Mouse (Mus musculus): ENCODE data around the gene Ets2. TPM values are rescaled to one million over a fixed set of nuclear protein-coding genes. Genes with fewer than 3 reads are reported as not detected.

Ets2 gene
- 14.4 and 16.9 TPM in 2 replicates for polyA plus RNA-seq (2015; fragmentation: Nextera tagmentation; extraction: Ambion mirVana)

DNA sequence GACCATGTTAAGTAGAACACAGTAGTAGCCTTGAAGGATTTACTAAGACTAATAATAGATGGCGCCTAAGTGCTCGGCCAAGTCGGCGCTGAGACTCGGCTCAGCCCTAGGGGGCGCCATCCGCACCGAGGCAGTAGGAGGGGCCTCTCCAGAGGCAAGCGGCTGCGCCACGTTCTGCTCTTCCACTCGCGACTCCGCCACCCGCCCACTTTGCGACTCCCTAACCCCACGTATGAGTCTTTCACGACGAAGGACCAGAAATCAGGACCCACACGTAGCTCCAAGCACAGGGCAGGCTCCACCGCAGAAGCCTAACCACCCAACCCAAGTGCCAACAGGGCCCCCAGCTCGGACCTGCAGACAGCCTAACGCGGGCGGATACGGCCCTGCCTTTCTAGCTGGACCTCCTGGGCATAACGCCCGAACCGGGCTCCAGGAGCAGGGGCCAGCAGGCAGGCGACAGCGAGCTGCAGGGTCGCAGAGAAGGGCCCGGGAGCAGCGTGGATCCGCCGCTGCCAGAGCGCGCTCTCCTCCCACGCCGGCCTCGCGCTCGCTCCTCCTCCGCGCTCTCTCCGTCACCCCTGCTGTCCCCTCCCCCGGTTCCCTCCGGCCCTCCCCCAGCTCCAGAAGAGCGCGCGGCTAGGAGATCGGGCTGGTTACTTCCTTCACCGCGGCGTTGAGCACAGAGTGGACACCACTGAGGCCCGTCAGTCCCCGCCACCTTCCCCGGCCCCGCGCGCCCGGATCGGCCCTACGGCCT lies at the start of gene Ets2:
TSS of gene Ets2 (plus strand) at position 274 of the 760 bp plus-strand sequence.
- ATAC-seq (replicated peaks) = peak; percentile 93
- Histone ChIP-seq H3K9me3 (no peaks in the 10 kb centered on the region), H3K4me1 (peaks cover 15% of the 10 kb centered on the region), H3K4me3 (peak within 1 kb of the TSS; percentile 85), H3K4me2 (replicated peaks) (peak within 1 kb of the TSS; percentile 82), H3K9ac (replicated peaks) (peak within 1 kb of the TSS; percentile 88), H3K36me3 (no peaks in the 10 kb centered on the region), H3K27ac (replicated peaks) (peak within 1 kb of the TSS; percentile 81), H3K27me3 (no peaks in the 10 kb centered on the region)
- WGBS = 1% methylated on average over 56 of the region's 64 CpGs

DNA sequence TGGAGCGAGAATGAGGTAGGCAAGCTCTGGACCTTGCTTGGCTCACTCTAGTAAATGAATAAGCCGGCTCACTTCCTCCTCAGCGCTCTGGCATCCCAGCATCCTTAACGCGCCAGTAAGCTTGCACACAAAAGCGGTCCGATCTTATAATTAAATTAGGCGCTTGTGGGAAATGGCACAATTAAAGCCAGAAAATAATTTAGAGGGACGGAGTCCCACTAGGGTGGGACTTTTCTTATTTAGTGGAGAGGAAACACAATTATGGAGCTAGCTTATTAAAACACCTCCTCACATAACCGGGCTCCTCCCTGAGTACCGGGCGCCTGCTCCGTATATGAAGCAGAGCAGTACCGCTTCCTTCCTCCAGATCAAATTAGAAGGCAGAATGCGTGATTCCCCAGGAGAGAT lies 47.7 kb upstream of the Ets2 start:
- Histone ChIP-seq H3K4me1 (peaks cover 3% of the 10 kb centered on the region; the same call in 1 of the 2 replicates), H3K4me2 (replicated peaks) (peak overlapping the region; percentile 39), H3K4me3 (peak overlapping the region; percentile 31), H3K36me3 (no peaks in the 10 kb centered on the region), H3K27ac (replicated peaks) (peak overlapping the region; percentile 37; the same call in 1 of the 2 replicates), H3K9me3 (no peaks in the 10 kb centered on the region), H3K27me3 (no peaks in the 10 kb centered on the region), H3K9ac (replicated peaks) (peak overlapping the region; percentile 47)
- ATAC-seq (replicated peaks) = peak; percentile 61; the same call in 1 of the 2 replicates
- 46% methylated on average over 15 of the region's 15 CpGs for WGBS

- H3K9ac ChIP-seq (replicated peaks) = no peak overlapping the region
- no peak for ATAC-seq (replicated peaks)
- no peaks in the 10 kb centered on the region for H3K9me3 ChIP-seq
- H3K27me3 ChIP-seq = no peaks in the 10 kb centered on the region
- WGBS = 99% methylated on average over 4 of the region's 4 CpGs
- H3K4me2 ChIP-seq (replicated peaks) = no peak overlapping the region
- no peaks in the 10 kb centered on the region for H3K36me3 ChIP-seq
- peaks cover 3% of the 10 kb centered on the region; the same call in 1 of the 2 replicates for H3K4me1 ChIP-seq
- H3K4me3 ChIP-seq = no peak overlapping the region
- no peak overlapping the region for H3K27ac ChIP-seq (replicated peaks)
These were observed 45.3 kb upstream of the Ets2 start for GRCm38 (mm10) chr16:95656535-95656934.

DNA sequence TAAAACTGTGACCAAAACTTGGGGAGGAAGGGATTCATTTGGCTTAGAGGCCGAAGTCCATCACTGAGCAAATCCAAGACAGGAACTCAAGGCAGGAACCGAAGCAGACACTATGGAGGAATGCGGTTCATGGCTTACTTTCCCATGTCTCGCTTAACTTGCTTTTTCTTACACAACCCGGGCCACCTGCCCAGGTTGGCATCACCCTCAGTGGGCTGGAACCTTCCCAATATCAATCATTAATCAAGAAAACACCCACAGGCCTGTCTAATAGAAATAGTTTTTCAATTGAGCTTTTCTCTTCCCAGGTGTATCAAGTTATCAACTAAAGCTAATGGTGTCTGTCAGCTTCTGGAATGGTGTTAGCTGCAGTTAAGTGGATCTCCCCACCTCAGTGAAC lies 44.7 kb upstream of the Ets2 start:
- 92% methylated on average over 5 of the region's 5 CpGs for WGBS
- ATAC-seq (replicated peaks) = no peak
- no peak overlapping the region for H3K27ac ChIP-seq (replicated peaks)

DNA sequence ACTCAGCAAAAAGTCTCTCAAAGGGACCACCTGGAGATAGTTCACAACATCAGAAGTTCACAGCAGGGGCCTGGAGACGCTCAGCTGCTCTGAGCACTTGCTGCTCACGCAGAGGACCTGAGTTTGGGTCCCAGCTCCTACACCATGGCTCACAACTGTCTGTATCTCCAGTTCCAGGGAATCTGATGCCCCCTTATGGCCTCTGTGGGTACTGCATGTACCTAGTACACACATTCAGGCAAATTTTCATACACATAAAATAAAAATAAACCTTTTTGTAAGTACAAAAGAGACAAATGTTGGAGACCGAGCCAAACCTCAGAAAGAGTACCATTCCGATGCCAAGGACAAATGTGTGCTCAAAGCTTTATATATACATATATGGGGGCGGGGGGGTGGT lies 44.1 kb upstream of the Ets2 start:
- H3K27me3 ChIP-seq = no peaks in the 10 kb centered on the region
- H3K9ac ChIP-seq (replicated peaks) = no peak overlapping the region
- peaks cover 3% of the 10 kb centered on the region; the same call in 1 of the 2 replicates for H3K4me1 ChIP-seq
- no peaks in the 10 kb centered on the region for H3K9me3 ChIP-seq
- no peak overlapping the region for H3K27ac ChIP-seq (replicated peaks)
- H3K4me2 ChIP-seq (replicated peaks) = no peak overlapping the region
- WGBS = 94% methylated on average over 5 of the region's 5 CpGs
- H3K4me3 ChIP-seq = no peak overlapping the region
- no peak for ATAC-seq (replicated peaks)
- H3K36me3 ChIP-seq = no peaks in the 10 kb centered on the region

More for the DNA sequence above, 44.7 kb upstream of the Ets2 start:
- no peak overlapping the region for H3K4me3 ChIP-seq
- no peak overlapping the region for H3K9ac ChIP-seq (replicated peaks)
- no peaks in the 10 kb centered on the region for H3K36me3 ChIP-seq
- H3K27me3 ChIP-seq = no peaks in the 10 kb centered on the region
- H3K9me3 ChIP-seq = no peaks in the 10 kb centered on the region
- no peak overlapping the region for H3K4me2 ChIP-seq (replicated peaks)
- peaks cover 3% of the 10 kb centered on the region; the same call in 1 of the 2 replicates for H3K4me1 ChIP-seq

- H3K9me3 ChIP-seq = no peaks in the 10 kb centered on the region
- peaks cover 2% of the 10 kb centered on the region; the same call in 1 of the 2 replicates for H3K4me1 ChIP-seq
- WGBS = 56% methylated on average over 5 of the region's 5 CpGs
- no peak overlapping the region for H3K4me3 ChIP-seq
- no peaks in the 10 kb centered on the region for H3K36me3 ChIP-seq
- H3K9ac ChIP-seq (replicated peaks) = no peak overlapping the region
- no peaks in the 10 kb centered on the region for H3K27me3 ChIP-seq
- H3K4me2 ChIP-seq (replicated peaks) = no peak overlapping the region
- no peak for ATAC-seq (replicated peaks)
- no peak overlapping the region for H3K27ac ChIP-seq (replicated peaks)
These were observed 42.9 kb upstream of the Ets2 start for GRCm38 (mm10) chr16:95658836-95659430.

DNA sequence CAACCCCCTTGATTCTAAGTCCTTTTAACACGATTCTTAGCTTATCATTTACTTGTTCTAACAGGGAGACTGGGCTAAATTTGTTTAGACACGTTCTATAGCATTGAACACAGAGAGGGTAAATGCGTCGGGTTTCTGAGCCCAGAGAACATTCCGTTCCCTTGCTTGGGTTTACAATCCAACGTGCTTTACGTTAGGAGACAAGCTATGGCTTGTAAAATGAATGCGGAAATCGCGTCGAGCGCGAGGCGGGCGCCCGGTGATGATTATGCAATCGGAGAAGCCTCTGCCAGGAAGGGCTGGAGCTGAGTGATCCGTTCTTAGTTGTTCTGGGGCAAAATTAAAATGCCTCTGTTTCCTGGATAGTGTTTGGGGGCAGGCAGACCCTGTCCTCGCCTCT lies 42.4 kb upstream of the Ets2 start:
- WGBS = 73% methylated on average over 19 of the region's 19 CpGs
- no peak overlapping the region for H3K4me2 ChIP-seq (replicated peaks)
- no peaks in the 10 kb centered on the region for H3K4me1 ChIP-seq
- no peaks in the 10 kb centered on the region for H3K27me3 ChIP-seq
- no peak overlapping the region for H3K4me3 ChIP-seq
- H3K36me3 ChIP-seq = no peaks in the 10 kb centered on the region
- H3K27ac ChIP-seq (replicated peaks) = no peak overlapping the region
- H3K9me3 ChIP-seq = no peaks in the 10 kb centered on the region
- H3K9ac ChIP-seq (replicated peaks) = no peak overlapping the region
- no peak for ATAC-seq (replicated peaks)

- Histone ChIP-seq H3K27me3 (no peaks in the 10 kb centered on the region), H3K4me1 (no peaks in the 10 kb centered on the region), H3K36me3 (no peaks in the 10 kb centered on the region), H3K4me3 (no peak overlapping the region), H3K4me2 (replicated peaks) (no peak overlapping the region), H3K27ac (replicated peaks) (no peak overlapping the region), H3K9ac (replicated peaks) (no peak overlapping the region), H3K9me3 (no peaks in the 10 kb centered on the region)
- WGBS = 64% methylated on average over 5 of the region's 5 CpGs
- ATAC-seq (replicated peaks) = no peak
These were observed 41.0 kb upstream of the Ets2 start for GRCm38 (mm10) chr16:95660909-95661308.

DNA sequence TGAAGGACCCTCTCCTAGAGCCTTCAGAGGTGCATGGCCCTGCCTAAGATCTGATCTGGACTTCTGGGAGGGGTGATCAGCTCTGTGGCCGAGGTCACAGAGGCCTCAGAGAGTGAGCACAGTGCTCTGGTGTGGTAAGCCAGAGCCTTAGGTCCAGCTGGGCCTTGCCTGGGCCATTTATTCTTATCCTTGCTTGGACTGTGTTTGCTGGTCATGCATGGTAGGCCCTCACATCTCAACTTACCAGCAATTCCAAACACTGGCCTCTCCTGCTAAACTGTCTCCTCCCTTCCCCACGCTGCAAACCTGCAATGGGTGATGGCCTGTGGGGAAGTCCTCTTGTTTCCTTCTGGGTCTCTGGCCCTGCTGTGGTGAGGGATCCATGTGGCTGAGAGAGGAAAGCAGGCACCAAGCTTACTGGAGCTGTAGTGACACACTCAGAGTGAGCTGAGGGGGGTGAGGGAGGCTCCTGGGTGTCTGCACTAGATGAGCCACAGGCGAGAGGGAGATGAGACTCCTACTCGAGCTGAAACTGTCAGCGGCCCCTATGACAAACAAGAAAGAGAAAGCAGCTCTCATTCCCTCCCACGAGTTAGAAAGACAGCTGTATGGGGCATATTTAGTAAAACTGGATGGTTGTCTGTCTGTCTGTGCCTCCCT lies 36.3 kb upstream of the Ets2 start:
- Histone ChIP-seq H3K4me1 (peaks cover 15% of the 10 kb centered on the region), H3K27me3 (no peaks in the 10 kb centered on the region), H3K27ac (replicated peaks) (no peak overlapping the region), H3K36me3 (no peaks in the 10 kb centered on the region), H3K9ac (replicated peaks) (no peak overlapping the region), H3K9me3 (no peaks in the 10 kb centered on the region), H3K4me3 (no peak overlapping the region), H3K4me2 (replicated peaks) (no peak overlapping the region)
- WGBS = 86% methylated on average over 6 of the region's 6 CpGs
- ATAC-seq (replicated peaks) = no peak

GRCm38 (mm10) chr16:95666288-95666687 lies 35.6 kb upstream of the Ets2 start:
- Histone ChIP-seq H3K4me1 (peaks cover 15% of the 10 kb centered on the region), H3K9ac (replicated peaks) (no peak overlapping the region), H3K4me2 (replicated peaks) (no peak overlapping the region), H3K9me3 (no peaks in the 10 kb centered on the region), H3K27ac (replicated peaks) (no peak overlapping the region), H3K4me3 (no peak overlapping the region), H3K27me3 (no peaks in the 10 kb centered on the region), H3K36me3 (no peaks in the 10 kb centered on the region)
- ATAC-seq (replicated peaks) = no peak
- 89% methylated on average over 10 of the region's 10 CpGs for WGBS

DNA sequence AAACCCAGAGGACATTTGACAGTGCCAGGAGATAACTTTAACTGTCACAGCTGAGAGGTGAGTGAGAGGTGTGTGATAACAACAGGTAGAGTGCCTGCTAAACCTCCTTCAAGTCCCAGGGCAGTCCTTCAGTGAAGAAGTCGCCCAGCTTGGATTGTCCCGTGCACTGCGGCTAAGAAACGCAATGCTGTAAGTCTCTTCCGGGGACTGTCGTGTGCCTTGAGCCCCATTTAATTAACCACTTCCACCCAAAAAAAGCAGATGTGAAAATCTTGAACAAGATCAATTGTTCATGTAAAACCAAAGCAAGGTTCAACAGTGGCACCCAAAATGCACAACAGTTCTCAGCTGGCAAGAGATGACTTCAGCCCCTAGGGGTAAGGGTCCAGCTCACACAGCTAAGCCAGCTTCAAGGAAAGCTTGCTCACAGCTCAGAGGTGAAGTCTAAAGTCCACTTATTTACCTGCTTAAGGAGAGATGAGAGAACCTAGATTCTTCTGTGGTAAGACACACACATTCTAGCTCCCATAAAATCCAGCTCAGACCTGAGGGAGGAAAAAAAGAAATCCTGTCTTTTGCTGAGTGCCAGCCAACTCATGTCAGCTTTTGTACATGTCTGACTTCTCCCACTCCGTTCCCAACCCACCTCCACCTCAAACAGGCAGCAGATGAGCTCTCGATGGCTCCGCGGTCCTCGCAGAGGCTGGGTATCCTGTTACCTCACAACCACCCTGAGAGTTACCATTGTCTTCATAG lies 34.3 kb upstream of the Ets2 start:
- H3K4me1 ChIP-seq = peaks cover 15% of the 10 kb centered on the region
- no peak overlapping the region for H3K4me3 ChIP-seq
- ATAC-seq (replicated peaks) = no peak
- no peak overlapping the region for H3K9ac ChIP-seq (replicated peaks)
- no peaks in the 10 kb centered on the region for H3K27me3 ChIP-seq
- H3K27ac ChIP-seq (replicated peaks) = no peak overlapping the region
- H3K4me2 ChIP-seq (replicated peaks) = no peak overlapping the region
- 62% methylated on average over 11 of the region's 11 CpGs for WGBS
- H3K36me3 ChIP-seq = no peaks in the 10 kb centered on the region
- H3K9me3 ChIP-seq = no peaks in the 10 kb centered on the region
